In the genomic region with DNA sequence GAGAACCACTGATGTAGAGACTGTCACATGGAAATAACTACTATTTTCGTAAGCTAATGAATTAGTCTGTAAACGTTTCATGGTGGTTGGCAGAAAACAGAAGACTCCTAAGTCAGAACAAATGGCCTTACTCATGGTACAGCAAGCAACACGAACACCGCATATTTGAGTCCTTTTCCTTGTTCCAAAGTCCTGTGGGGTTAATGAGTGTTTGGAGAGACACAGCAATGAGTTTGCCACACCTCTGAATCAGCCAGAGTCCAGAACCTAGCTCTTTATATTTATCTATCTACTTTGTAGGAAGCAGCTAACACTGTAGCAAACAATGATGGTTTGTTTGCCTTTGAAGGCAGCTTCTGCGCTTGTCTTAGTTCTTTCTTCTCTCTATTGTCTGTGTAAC, we compare ENCODE assay signal across 20 mouse cellular contexts. TPM values are rescaled to one million over a fixed set of nuclear protein-coding genes. Genes with fewer than 3 reads are reported as not detected.
DNase-seq lines count a peak whose midpoint lies in the region; ATAC-seq and TF ChIP-seq lines count a peak whose summit lies in the region.
"Had no signal": no experiment of that assay in that cellular context is flagged by ENCODE, and none has a peak within 500 bp of the region (broad histone marks: within the 10 kb centered on the region; RNA-seq: fewer than 3 reads in every experiment).

No protein-coding gene starts in this region.

- no peaks in the 10 kb centered on the region for H3K36me3 ChIP-seq in kidney, adult 2 months (ENCODE audit: control insufficient read depth, insufficient read depth, low read length)
- no peaks in the 10 kb centered on the region for H3K36me3 ChIP-seq in kidney, embryonic 14.5 days (ENCODE audit: control insufficient read depth, insufficient read depth, low read length)
- no peaks in the 10 kb centered on the region for H3K36me3 ChIP-seq in liver, embryonic 16.5 days (ENCODE audit: control insufficient read depth, insufficient read depth)
- H3K36me3 ChIP-seq in midbrain, embryonic 13.5 days, result no peaks in the 10 kb centered on the region
- H3K36me3 ChIP-seq in midbrain, embryonic 15.5 days (replicated peaks), result no peaks in the 10 kb centered on the region
- H3K36me3 ChIP-seq: forebrain, embryonic 15.5 days; limb, embryonic 12.5 days had no signal

- no peaks in the 10 kb centered on the region for H3K27me3 ChIP-seq in kidney, adult 2 months (replicated peaks; ENCODE audit: control insufficient read depth, insufficient read depth, low read length)
- H3K27me3 ChIP-seq in kidney, embryonic 14.5 days (ENCODE audit: control insufficient read depth, insufficient read depth, low read length), result no peaks in the 10 kb centered on the region
- no peaks in the 10 kb centered on the region for H3K27me3 ChIP-seq in liver, embryonic 16.5 days (ENCODE audit: control insufficient read depth, insufficient read depth, low read depth, low read length)
- no peaks in the 10 kb centered on the region for H3K27me3 ChIP-seq in midbrain, embryonic 13.5 days
- H3K27me3 ChIP-seq in midbrain, embryonic 15.5 days (replicated peaks), result no peaks in the 10 kb centered on the region
- H3K27me3 ChIP-seq: forebrain, embryonic 15.5 days; limb, embryonic 12.5 days had no signal

- H3K4me1 ChIP-seq in kidney, adult 2 months (ENCODE audit: control insufficient read depth, insufficient read depth, low read length), result peaks cover 16% of the 10 kb centered on the region
- 0 out of 2 replicates have a peak, but pooled peaks cover 3% of the 10 kb centered on the region for H3K4me1 ChIP-seq in kidney, embryonic 14.5 days (ENCODE audit: control insufficient read depth, insufficient read depth, low read length)
- peaks cover 3% of the 10 kb centered on the region; the same call in 1 of the 2 replicates for H3K4me1 ChIP-seq in liver, embryonic 16.5 days (ENCODE audit: control insufficient read depth, low read depth, low read length)
- H3K4me1 ChIP-seq in midbrain, embryonic 13.5 days (replicated peaks), result peaks cover 25% of the 10 kb centered on the region
- peaks cover 18% of the 10 kb centered on the region for H3K4me1 ChIP-seq in midbrain, embryonic 15.5 days

- no peak overlapping the region for H3K4me2 ChIP-seq in kidney, embryonic 14.5 days (replicated peaks; ENCODE audit: low read depth, low read length)
- H3K4me2 ChIP-seq in liver, embryonic 16.5 days (ENCODE audit: low read depth, low read length), result no peak overlapping the region
- no peak overlapping the region for H3K4me2 ChIP-seq in midbrain, embryonic 13.5 days (replicated peaks)
- H3K4me2 ChIP-seq in midbrain, embryonic 15.5 days, result no peak overlapping the region
- H3K4me2 ChIP-seq: forebrain, embryonic 15.5 days; limb, embryonic 12.5 days; lung, embryonic 14.5 days had no signal

- H3K4me3 ChIP-seq in kidney, adult 2 months (ENCODE audit: insufficient read depth, low read depth, low read length), result no peak overlapping the region
- no peak overlapping the region for H3K4me3 ChIP-seq in kidney, embryonic 14.5 days (ENCODE audit: low read length)
- no peak overlapping the region for H3K4me3 ChIP-seq in liver, embryonic 16.5 days (ENCODE audit: low read depth, low read length)
- no peak overlapping the region for H3K4me3 ChIP-seq in midbrain, embryonic 13.5 days (replicated peaks)
- H3K4me3 ChIP-seq in midbrain, embryonic 15.5 days, result no peak overlapping the region
- H3K4me3 ChIP-seq: forebrain, embryonic 15.5 days; limb, embryonic 12.5 days had no signal

- DNase-seq in kidney, adult 2 months, result peak; percentile 84
- peak; percentile 24 for DNase-seq in retina, postnatal 1 day
- no peak for DNase-seq in retina, embryonic 14.5 days (ENCODE audit: low spot score)
- DNase-seq in adrenal gland, postnatal 4 days (ENCODE audit: low spot score in 2 of 2), result no peak
- DNase-seq: adrenal gland, postnatal 25 days; cerebellum, adult 11-12 months; cerebellum, postnatal 14 days; embryo, embryonic 11 days; gastrocnemius, postnatal 25 days; lung, embryonic 14.5 days; lung, postnatal 4 days; thymus, adult 18-20 months; thymus, postnatal 4 days had no signal

- 34% methylated on average over 5 of the region's 5 CpGs for WGBS in kidney, adult 2 months
- 79% methylated on average over 5 of the region's 5 CpGs for WGBS in kidney, embryonic 14.5 days
- WGBS in liver, embryonic 16.5 days (ENCODE audit: insufficient replicate concordance), result 57% methylated on average over 5 of the region's 5 CpGs
- 73% methylated on average over 5 of the region's 5 CpGs for WGBS in midbrain, embryonic 13.5 days
- WGBS in midbrain, embryonic 15.5 days, result 65% methylated on average over 5 of the region's 5 CpGs

- ATAC-seq in kidney, embryonic 14.5 days (ENCODE audit: low FRiP score, low TSS enrichment), result no peak
- ATAC-seq in liver, embryonic 16.5 days (ENCODE audit: low read depth), result peak; percentile 50
- ATAC-seq in midbrain, embryonic 13.5 days, result no peak
- ATAC-seq in midbrain, embryonic 15.5 days (replicated peaks), result no peak
- ATAC-seq: CD4-positive, CD25-positive, alpha-beta regulatory T cell, adult 4 months; forebrain, embryonic 15.5 days had no signal

- TF ChIP-seq CTCF in kidney, adult 2 months (conservative IDR thresholded peaks at IDR 0.05; ENCODE audit: insufficient read depth, insufficient read length, low read depth, low read length), result no peak

- peak overlapping the region; percentile 83 for H3K27ac ChIP-seq in kidney, adult 2 months (ENCODE audit: insufficient read depth, low read depth, low read length)
- H3K27ac ChIP-seq in kidney, embryonic 14.5 days (ENCODE audit: low read depth, low read length), result no peak overlapping the region
- H3K27ac ChIP-seq in liver, embryonic 16.5 days (ENCODE audit: low read length), result peak overlapping the region; percentile 65
- no peak overlapping the region for H3K27ac ChIP-seq in midbrain, embryonic 13.5 days
- H3K27ac ChIP-seq in midbrain, embryonic 15.5 days, result no peak overlapping the region
- H3K27ac ChIP-seq: forebrain, embryonic 15.5 days; limb, embryonic 12.5 days had no signal

- no peak for TF ChIP-seq POLR2A in kidney, adult 2 months (IDR thresholded peaks at IDR 0.05; ENCODE audit: low read depth, low read length)

- no peak overlapping the region for H3K9ac ChIP-seq in kidney, embryonic 14.5 days (ENCODE audit: low read depth, low read length)
- no peak overlapping the region for H3K9ac ChIP-seq in liver, embryonic 16.5 days (ENCODE audit: low read depth, low read length)
- H3K9ac ChIP-seq in midbrain, embryonic 13.5 days (replicated peaks), result no peak overlapping the region
- no peak overlapping the region for H3K9ac ChIP-seq in midbrain, embryonic 15.5 days
- H3K9ac ChIP-seq: forebrain, embryonic 15.5 days; limb, embryonic 12.5 days; lung, embryonic 14.5 days had no signal

- no peaks in the 10 kb centered on the region for H3K9me3 ChIP-seq in kidney, embryonic 14.5 days (ENCODE audit: control insufficient read depth, low read length)
- H3K9me3 ChIP-seq in liver, embryonic 16.5 days (replicated peaks; ENCODE audit: control insufficient read depth, low read length), result no peaks in the 10 kb centered on the region
- H3K9me3 ChIP-seq in midbrain, embryonic 13.5 days, result no peaks in the 10 kb centered on the region
- H3K9me3 ChIP-seq in midbrain, embryonic 15.5 days, result no peaks in the 10 kb centered on the region
- H3K9me3 ChIP-seq: forebrain, embryonic 15.5 days; limb, embryonic 12.5 days had no signal

RNA-seq across cellular contexts. Expression of a gene that starts 4.5 kb away (rescaled TPM):
- polyA plus RNA-seq in kidney, adult 2 months (2012; rRNA removed), result 81.6 and 83.9 TPM in 2 replicates
- polyA plus RNA-seq in kidney, embryonic 14.5 days (2014; fragmentation: Nextera tagmentation; extraction: Ambion mirVana), result 56.7 and 67.3 TPM in 2 replicates
- 26.5 and 26.7 TPM in 2 replicates for polyA plus RNA-seq in liver, embryonic 16.5 days (2015; fragmentation: Nextera tagmentation; extraction: Ambion mirVana)
- 85.1 and 91.7 TPM in 2 replicates for polyA plus RNA-seq in midbrain, embryonic 13.5 days (2015; fragmentation: Nextera tagmentation; extraction: Ambion mirVana)
- 10 to 100 TPM; 38.2 to 40.9 TPM for total RNA-seq in adrenal gland, postnatal 4 days (2021)
- polyA plus RNA-seq in midbrain, embryonic 15.5 days (2015; fragmentation: Nextera tagmentation; extraction: Ambion mirVana), result 104 and 110 TPM in 2 replicates

Comparison
In these comparisons a context has a peak if more than half of its experiments do, and no peak if none do; other contexts are left out.
1. DNase-seq: peak in kidney, adult 2 months (single experiment) and retina, postnatal 1 day (single experiment); none in retina, embryonic 14.5 days (single experiment) and adrenal gland, postnatal 4 days (0 of 2).
2. H3K27ac ChIP-seq: peak in kidney, adult 2 months (single experiment) and liver, embryonic 16.5 days (single experiment); none in kidney, embryonic 14.5 days (single experiment), midbrain, embryonic 13.5 days (single experiment) and midbrain, embryonic 15.5 days (single experiment).